Mouse (Mus musculus) right cerebral cortex, postnatal 4 days (tissue): Measurements from ENCODE around the gene Numbl.

Experiments used
- DNase-seq: peaks from one replicate; pipeline ENCODE4 v3.0.0-alpha.2; 2022

The Numbl gene

GRCm38 (mm10) chr7:27255721-27256120 is 2.5 kb upstream of the Numbl start:
- DNase-seq, result no peak

GRCm38 (mm10) chr7:27257046-27257851 is 984 bp upstream of the Numbl start:
- DNase-seq, result peak; percentile 70

GRCm38 (mm10) chr7:27257852-27258204 is 405 bp upstream of the Numbl start:
- DNase-seq, result no peak

GRCm38 (mm10) chr7:27259271-27259721 is 1.1 kb downstream of the Numbl start:
- DNase-seq, result peak; percentile 50

DNA sequence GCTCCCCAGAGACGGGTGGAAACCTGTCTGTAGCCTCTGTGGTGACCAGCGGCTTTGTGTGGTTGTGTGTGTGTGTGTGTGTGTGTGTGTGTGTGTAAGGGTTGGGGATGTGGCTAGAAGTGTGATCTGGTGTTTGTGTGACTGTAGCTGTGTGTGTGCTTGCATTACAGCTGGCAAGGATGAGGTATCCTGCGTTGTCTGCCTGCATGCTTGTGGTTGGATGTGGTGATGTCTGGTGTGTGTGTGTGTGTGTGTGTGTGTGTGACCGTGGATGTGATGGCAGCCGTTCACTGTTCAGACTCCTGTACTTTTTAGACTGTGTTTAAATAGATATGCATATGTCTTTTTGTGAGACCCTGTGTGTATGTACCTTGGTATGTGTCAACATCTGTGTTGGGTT is 1.5 kb downstream of the Numbl start:
- no peak for DNase-seq

DNA sequence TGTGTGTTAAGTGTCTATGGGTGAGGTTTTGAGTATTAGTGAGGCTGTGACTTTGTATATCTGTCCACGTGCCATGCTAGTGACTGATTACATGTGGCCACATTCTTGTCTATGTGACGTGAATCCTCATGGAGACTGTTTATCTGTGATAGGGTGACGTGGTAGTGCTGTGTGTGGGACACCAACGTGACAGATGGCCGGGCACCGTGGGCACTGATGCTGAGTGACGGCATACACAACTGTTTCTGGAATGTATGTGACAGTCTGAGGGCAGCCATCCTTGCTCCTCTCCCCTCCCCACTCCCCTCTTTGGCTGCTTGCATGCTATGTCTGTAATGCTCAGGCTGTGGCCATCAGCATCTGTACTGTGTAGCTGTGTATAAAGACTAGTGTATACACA is 2.6 kb downstream of the Numbl start:
- DNase-seq, result no peak

DNA sequence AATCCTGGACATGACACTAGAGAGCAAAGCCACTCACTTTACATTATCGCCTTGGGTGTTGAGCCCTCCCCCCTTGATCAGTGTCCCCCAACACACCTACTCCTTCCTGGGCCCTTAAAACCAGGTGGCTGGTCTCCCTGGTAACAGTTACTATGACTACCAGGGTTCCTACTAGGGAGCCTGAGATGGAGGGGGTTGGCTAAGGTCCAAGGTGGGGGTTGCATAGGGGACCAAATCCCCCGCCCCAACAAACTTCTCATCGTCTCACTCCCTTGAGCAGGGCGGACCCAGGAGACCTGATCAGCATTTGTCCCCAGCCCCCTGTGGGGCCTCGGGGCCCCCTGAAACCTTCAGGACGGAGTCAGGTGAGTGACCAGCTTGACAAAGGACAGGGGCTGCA is 3.7 kb downstream of the Numbl start:
- no peak for DNase-seq

DNA sequence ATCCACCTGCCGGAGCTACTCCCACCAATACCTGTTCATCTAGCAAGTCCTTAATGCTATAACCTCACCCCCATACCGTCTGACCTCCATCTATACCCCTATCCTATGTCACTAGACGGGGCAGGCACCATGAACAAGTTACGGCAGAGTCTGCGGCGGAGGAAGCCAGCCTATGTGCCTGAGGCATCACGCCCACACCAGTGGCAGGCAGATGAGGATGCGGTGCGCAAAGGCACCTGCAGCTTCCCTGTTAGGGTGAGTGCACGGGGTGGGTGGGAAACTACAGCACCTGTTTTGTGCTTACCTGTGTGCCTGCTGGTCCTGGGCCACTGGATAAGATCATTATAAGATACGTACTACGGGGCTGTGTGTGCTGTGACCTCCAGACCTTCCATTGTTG is 6.5 kb downstream of the Numbl start:
- DNase-seq, result no peak

DNA sequence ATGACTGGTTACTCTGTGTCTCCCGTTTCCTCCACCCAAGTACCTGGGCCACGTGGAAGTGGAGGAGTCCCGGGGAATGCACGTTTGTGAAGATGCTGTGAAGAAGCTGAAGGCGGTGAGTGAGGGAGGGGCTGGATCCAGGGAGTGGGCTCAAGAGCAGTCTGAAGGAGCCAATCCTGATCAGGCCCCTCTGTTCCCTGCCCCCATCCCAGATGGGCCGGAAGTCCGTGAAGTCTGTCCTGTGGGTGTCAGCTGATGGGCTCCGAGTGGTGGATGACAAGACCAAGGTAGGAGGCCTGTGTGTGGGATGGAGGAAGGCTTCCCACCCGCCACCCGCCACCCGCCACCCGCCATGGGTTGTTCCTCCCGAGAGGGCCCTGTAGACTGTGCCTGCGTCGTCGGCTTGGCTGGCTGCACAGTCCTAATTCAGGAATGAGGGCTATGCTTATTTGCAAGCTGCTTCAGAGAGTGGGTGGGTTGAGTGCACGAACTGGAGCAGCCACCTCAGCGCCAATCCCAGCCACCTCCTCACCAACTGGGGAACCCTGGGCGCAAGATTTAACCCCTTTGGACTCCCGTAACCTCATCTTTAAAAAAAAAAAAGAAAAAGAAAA is 8.4 kb downstream of the Numbl start:
- no peak for DNase-seq

DNA sequence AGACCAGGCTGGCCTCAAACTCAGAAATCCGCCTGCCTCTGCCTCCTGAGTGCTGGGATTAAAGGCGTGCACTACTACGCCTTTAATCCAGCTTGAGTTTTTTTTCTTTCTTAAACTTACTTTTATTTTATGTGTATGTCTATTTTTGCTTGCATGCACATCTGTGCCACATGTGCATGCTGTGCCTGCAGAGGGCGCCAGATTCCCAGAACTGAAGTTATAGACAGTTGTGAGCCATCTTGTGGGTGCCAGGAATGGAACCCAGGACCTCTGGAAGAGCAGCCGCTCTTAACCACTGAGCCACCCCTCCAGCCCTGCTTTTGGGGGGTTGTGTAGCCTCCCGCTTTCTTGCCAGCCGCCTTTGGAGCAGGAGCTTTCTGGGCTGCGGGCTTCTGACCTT is 13.2 kb downstream of the Numbl start:
- no peak for DNase-seq

DNA sequence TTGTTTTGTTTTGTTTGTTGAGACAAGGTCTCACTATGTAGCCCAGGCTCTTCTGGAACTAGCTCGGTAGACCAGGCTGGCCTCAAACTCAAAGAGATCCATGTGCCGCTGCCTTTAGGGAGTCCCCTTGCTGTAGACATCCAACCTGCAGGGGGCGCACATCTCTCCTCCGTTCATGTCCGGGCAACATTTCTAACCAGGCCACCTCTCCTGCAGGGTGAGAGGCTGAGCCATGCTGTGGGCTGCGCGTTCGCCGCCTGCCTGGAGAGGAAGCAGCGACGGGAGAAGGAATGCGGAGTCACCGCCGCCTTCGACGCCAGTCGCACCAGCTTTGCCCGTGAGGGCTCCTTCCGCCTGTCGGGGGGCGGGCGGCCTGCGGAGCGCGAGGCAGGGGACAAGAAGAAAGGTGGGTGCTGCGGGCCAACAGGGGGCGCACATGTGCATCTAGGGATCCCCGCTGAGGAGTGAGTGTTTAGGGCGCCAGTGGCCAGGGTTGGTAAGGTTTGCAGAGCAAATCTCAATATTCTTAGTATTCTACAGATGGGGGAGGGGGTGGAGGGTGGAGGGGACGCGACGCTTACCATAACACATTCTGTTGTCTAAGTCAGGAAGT is 15.6 kb downstream of the Numbl start:
- peak; percentile 56 for DNase-seq

GRCm38 (mm10) chr7:27274916-27275315 is 16.7 kb downstream of the Numbl start:
- no peak for DNase-seq

- no peak for DNase-seq
Observed at GRCm38 (mm10) chr7:27276021-27276420, 17.8 kb downstream of the Numbl start.

- no peak for DNase-seq
Observed at GRCm38 (mm10) chr7:27277191-27277590, 19.0 kb downstream of the Numbl start.

GRCm38 (mm10) chr7:27281717-27282116 is 23.5 kb downstream of the Numbl start:
- DNase-seq, result no peak

- DNase-seq, result no peak
Observed at GRCm38 (mm10) chr7:27282225-27282624, 24.0 kb downstream of the Numbl start.

GRCm38 (mm10) chr7:27284865-27285697 is 26.8 kb downstream of the Numbl start:
- peak; percentile 43 for DNase-seq

- DNase-seq, result peak; percentile 65
Observed at GRCm38 (mm10) chr7:27285698-27286066, 27.4 kb downstream of the Numbl start.

GRCm38 (mm10) chr7:27288732-27289131 is 30.5 kb downstream of the Numbl start:
- no peak for DNase-seq

DNA sequence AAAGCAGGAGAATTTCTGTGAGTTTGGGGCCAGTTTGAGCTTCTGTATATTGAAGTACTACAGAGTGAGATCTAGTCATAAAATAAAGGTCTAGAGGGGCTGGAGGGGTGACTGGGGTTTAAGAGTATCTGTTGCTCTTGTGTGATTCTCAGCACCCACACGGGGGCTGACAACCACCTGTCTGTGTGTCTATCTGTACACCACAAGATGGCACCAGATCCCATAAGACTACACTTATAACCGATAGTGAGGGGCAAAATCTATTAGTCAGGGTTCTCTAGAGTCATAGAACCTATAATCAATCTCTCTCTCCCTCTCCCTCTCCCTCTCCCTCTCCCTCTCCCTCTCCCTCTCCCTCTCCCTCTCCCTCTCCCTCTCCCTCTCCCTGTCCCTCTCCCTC is 32.3 kb downstream of the Numbl start:
- no peak for DNase-seq

DNA sequence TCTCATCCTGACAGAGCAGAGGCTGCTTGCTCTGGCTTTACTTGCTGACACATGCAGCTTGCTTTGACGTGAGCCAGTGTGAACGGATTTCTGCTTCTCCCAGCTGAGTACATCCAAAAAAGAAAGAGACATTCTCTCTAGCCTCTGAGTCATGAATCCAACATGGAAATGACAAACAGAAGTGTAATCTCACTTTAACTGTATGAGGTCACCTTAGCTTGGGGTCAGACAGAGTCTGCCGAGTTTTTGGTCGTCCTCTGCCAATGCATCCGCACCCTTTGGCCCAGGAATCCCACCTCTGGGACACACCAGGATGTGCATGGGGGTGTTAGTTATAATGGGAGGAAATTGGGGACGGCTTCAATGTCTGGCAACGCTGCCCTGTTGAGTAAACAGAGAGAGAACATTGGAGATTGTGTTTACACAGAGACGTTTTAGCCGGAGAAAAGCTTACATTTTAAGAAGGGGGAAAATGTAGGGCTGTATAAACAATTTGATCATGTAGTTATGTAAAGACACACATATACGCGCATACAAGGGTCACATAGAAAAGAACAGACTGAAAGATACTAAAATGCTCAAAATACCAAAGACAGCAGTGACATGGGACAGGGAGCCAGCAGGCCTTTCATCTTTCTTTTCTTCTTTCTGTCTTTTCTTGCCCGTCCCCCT is 33.7 kb downstream of the Numbl start:
- DNase-seq, result no peak

DNA sequence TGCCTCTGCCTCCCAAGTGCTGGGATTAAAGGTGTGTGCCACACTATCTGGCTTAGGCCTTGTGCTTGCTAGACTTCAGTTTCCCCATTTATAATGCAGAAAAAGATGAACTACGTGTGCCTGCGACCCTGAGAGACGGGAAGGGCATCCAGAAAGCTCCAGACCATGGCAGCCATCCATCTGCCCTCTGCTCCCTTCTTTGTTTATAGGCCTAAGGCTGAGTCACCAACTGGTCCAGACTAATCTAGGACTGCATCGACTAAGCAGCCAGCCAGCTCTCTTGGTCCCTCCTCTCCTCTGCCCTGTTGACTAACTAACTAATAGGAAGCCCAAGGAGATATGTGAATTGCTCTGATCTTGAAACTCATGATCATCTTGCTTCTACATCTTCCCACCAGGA is 37.7 kb downstream of the Numbl start:
- no peak for DNase-seq

- no peak for DNase-seq
Observed at GRCm38 (mm10) chr7:27296518-27296917, 38.3 kb downstream of the Numbl start.
